Mouse (Mus musculus): ENCODE data around the gene Sypl.
"Not testable (repeated sequence)": the region's sequence is repeated elsewhere in the genome, so short reads cannot be mapped to it uniquely, and the experiment has no call there.

Sypl gene

GRCm38 (mm10) chr12:32943347-32943746 lies 10.3 kb upstream of the Sypl start:
- no peak for DNase-seq (ENCODE audit: low spot score in 2 of 2)

- no peak for DNase-seq (ENCODE audit: low spot score in 2 of 2)
These were observed 9.7 kb upstream of the Sypl start for GRCm38 (mm10) chr12:32943951-32944350.

- DNase-seq (ENCODE audit: low spot score in 2 of 2), result no peak
These were observed 8.7 kb upstream of the Sypl start for GRCm38 (mm10) chr12:32944884-32945454.

GRCm38 (mm10) chr12:32946376-32946775 lies 7.3 kb upstream of the Sypl start:
- DNase-seq (ENCODE audit: low spot score in 2 of 2), result no peak

GRCm38 (mm10) chr12:32952416-32952815 lies 1.3 kb upstream of the Sypl start:
- DNase-seq (ENCODE audit: low spot score in 2 of 2), result no peak

GRCm38 (mm10) chr12:32953066-32953465 lies 625 bp upstream of the Sypl start:
- no peak for DNase-seq (ENCODE audit: low spot score in 2 of 2)

- no peak for DNase-seq (ENCODE audit: low spot score in 2 of 2)
These were observed 728 bp downstream of the Sypl start for GRCm38 (mm10) chr12:32954216-32955021.

- DNase-seq (ENCODE audit: low spot score in 2 of 2), result no peak
These were observed 1.3 kb downstream of the Sypl start for GRCm38 (mm10) chr12:32955037-32955436.

- no peak for DNase-seq (ENCODE audit: low spot score in 2 of 2)
These were observed 3.5 kb downstream of the Sypl start for GRCm38 (mm10) chr12:32957211-32957610.

- DNase-seq (ENCODE audit: low spot score in 2 of 2), result no peak
These were observed 8.4 kb downstream of the Sypl start for GRCm38 (mm10) chr12:32962132-32962531.

GRCm38 (mm10) chr12:32963858-32964257 lies 10.2 kb downstream of the Sypl start:
- DNase-seq (ENCODE audit: low spot score in 2 of 2), result no peak

- DNase-seq (ENCODE audit: low spot score in 2 of 2), result no peak
These were observed 18.6 kb downstream of the Sypl start for GRCm38 (mm10) chr12:32972287-32972686.

- no peak for DNase-seq (ENCODE audit: low spot score in 2 of 2)
These were observed 21.2 kb downstream of the Sypl start for GRCm38 (mm10) chr12:32974893-32975292.

GRCm38 (mm10) chr12:32975501-32975900 lies 21.8 kb downstream of the Sypl start:
- DNase-seq (ENCODE audit: low spot score in 2 of 2), result no peak

- DNase-seq (ENCODE audit: low spot score in 2 of 2), result no peak
These were observed 28.9 kb downstream of the Sypl start for GRCm38 (mm10) chr12:32982631-32983030.

GRCm38 (mm10) chr12:32983081-32983480 lies 29.4 kb downstream of the Sypl start:
- DNase-seq (ENCODE audit: low spot score in 2 of 2), result no peak

GRCm38 (mm10) chr12:32986284-32986683 lies 32.6 kb downstream of the Sypl start:
- no peak for DNase-seq (ENCODE audit: low spot score in 2 of 2)

- DNase-seq (ENCODE audit: low spot score in 2 of 2), result no peak
These were observed 36.0 kb downstream of the Sypl start for GRCm38 (mm10) chr12:32989731-32990130.

- DNase-seq (ENCODE audit: low spot score in 2 of 2), result no peak
These were observed 40.4 kb downstream of the Sypl start for GRCm38 (mm10) chr12:32994081-32994480.

- no peak for DNase-seq (ENCODE audit: low spot score in 2 of 2)
These were observed 41.6 kb downstream of the Sypl start for GRCm38 (mm10) chr12:32995081-32995834.

- DNase-seq (ENCODE audit: low spot score in 2 of 2), result no peak
These were observed 45.1 kb downstream of the Sypl start for GRCm38 (mm10) chr12:32998766-32999165.

- not testable (repeated sequence) for DNase-seq (ENCODE audit: low spot score in 2 of 2)
These were observed 46.1 kb downstream of the Sypl start for GRCm38 (mm10) chr12:32999778-33000177.

- DNase-seq (ENCODE audit: low spot score in 2 of 2), result no peak
These were observed 46.7 kb downstream of the Sypl start for GRCm38 (mm10) chr12:33000402-33000801.

Measured in urinary bladder, postnatal 4 days (tissue).